Comparison of ENCODE assay signal across 24 mouse cellular contexts in genomic region chr13:11005374-11005773, GRCm38 (mm10).
"Had no signal": no experiment of that assay in that cellular context is flagged by ENCODE, and none has a peak within 500 bp of the region (broad histone marks: within the 10 kb centered on the region; RNA-seq: fewer than 3 reads in every experiment).

No protein-coding gene starts in this region.

- DNase-seq: gastrocnemius, postnatal 10 days; gastrocnemius, postnatal 25 days; heart, adult 18-20 months; heart, postnatal 4 days; kidney, adult 18-20 months; kidney, adult 8-10 months; kidney, postnatal 10 days; kidney, postnatal 25 days; kidney, postnatal 4 days; liver; liver, embryonic 13.5 days; liver, postnatal 0 days had no signal

- H3K9ac ChIP-seq: heart, embryonic 13.5 days; heart, embryonic 15.5 days; hindbrain, embryonic 12.5 days; hindbrain, embryonic 14.5 days; intestine, embryonic 15.5 days; limb, embryonic 12.5 days; liver, embryonic 13.5 days; liver, embryonic 15.5 days; liver, postnatal 0 days had no signal

- H3K4me3 ChIP-seq: heart, embryonic 10.5 days; heart, embryonic 13.5 days; heart, embryonic 15.5 days; hindbrain, embryonic 10.5 days; hindbrain, embryonic 12.5 days; intestine, embryonic 15.5 days; layer of hippocampus, adult 2 months; left cerebral cortex, adult 2 months; limb, embryonic 10.5 days; limb, embryonic 12.5 days; liver, embryonic 13.5 days; liver, embryonic 15.5 days had no signal

- H3K27me3 ChIP-seq: heart, embryonic 13.5 days; heart, embryonic 15.5 days; hindbrain, embryonic 12.5 days; intestine, embryonic 15.5 days; limb, embryonic 12.5 days; liver, embryonic 13.5 days; liver, embryonic 15.5 days had no signal

- H3K9me3 ChIP-seq: heart, embryonic 10.5 days; heart, embryonic 13.5 days; heart, embryonic 15.5 days; hindbrain, embryonic 10.5 days; hindbrain, embryonic 12.5 days; intestine, embryonic 15.5 days; limb, embryonic 10.5 days; limb, embryonic 12.5 days; liver, embryonic 13.5 days; liver, embryonic 15.5 days had no signal

- H3K4me1 ChIP-seq: heart, embryonic 10.5 days; heart, embryonic 13.5 days; hindbrain, embryonic 12.5 days; intestine, embryonic 15.5 days; limb, embryonic 10.5 days; limb, embryonic 12.5 days; liver, embryonic 13.5 days; liver, embryonic 15.5 days had no signal

- H3K36me3 ChIP-seq: heart, embryonic 10.5 days; heart, embryonic 13.5 days; heart, embryonic 15.5 days; hindbrain, embryonic 10.5 days; hindbrain, embryonic 12.5 days; intestine, embryonic 15.5 days; limb, embryonic 10.5 days; limb, embryonic 12.5 days; liver, embryonic 13.5 days; liver, embryonic 15.5 days had no signal

- H3K27ac ChIP-seq: heart, embryonic 10.5 days; heart, embryonic 13.5 days; heart, embryonic 15.5 days; hindbrain, embryonic 10.5 days; hindbrain, embryonic 12.5 days; hindbrain, embryonic 14.5 days; intestine, embryonic 15.5 days; layer of hippocampus, adult 2 months; left cerebral cortex, adult 2 months; limb, embryonic 10.5 days; limb, embryonic 12.5 days; liver, embryonic 13.5 days; liver, embryonic 15.5 days had no signal
